Mouse (Mus musculus): Measurements from ENCODE around the gene Aurkaip1.

The Aurkaip1 gene

DNA sequence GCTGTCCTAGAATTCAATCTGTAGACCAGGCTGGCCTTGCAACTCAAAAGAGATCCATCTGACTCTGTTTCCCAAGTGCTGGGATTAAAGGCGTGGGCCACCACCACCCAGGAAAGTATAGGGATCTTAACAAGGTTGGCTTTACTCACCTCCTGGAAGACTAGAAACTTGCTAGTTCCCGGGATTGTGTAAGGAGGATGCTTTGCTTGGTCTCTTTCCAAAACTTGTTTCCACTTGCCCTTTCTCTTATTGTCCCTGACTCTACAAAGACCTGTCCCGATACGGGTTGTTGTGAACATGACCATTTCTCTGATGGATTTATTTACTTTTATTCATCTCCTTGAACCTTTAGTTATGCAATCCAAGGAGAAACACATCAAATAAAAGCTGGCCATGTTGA is 1.2 kb upstream of the Aurkaip1 start:
- no peak for DNase-seq (ENCODE audit: low read depth)

DNA sequence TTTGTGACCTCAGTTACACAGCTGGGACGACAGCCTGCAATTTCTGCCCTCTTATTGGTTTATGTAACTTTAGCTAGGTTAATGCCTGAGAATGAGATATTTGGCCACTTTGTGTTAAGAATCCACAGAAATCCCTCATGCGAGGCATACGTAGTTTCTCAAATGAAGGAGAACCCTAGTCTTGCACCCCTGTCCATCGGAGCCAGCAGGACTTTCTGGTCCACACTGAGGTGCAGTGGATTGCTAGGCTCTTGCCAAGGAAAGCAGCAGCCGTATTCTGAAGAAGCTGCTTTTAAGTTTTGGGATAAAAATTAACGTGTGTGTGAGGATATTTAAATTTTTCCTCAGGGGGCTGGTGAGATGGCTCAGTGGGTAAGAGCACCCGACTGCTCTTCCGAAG is 476 bp upstream of the Aurkaip1 start:
- DNase-seq (ENCODE audit: low read depth), result peak; percentile 54

DNA sequence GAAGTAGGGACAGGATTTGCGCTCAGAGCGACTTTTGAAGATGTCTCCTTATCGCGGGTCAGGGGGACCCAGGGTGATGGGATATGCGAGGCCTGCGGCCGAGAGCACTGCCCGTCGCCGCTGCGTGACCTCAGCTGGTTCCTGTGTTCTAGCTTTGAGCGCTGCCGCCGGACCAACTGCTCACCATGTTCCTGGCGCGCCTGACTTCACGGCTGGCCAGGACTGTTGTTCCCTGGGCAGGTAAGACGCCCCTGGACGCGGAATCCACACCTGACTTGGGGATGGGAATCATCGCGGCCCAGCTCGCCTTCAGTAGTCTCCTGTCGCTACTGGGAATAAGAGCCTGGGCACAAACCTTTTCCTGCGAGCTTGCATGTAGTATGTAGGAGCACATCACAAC is 759 bp downstream of the Aurkaip1 start:
- no peak for DNase-seq (ENCODE audit: low read depth)

DNA sequence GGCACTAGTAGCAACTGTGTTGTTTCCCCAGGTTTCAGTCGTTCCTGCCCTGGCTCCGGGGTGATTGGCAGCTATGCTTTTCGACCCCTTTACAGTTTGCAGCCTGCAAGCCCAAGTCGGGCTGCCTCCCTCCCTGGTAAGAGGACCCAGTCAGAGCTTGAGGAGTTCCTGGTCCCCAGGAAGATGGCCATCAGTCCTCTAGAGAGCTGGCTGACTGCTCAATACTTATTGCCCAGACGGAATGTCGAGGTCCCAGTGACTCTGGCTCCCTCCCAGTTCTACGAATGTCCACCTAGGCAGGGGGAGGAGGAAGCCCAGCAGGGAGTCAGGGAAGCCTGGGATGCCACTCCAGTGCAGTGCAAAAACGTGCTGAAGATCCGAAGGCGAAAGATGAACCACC is 1.2 kb downstream of the Aurkaip1 start:
- no peak for DNase-seq (ENCODE audit: low read depth)

DNA sequence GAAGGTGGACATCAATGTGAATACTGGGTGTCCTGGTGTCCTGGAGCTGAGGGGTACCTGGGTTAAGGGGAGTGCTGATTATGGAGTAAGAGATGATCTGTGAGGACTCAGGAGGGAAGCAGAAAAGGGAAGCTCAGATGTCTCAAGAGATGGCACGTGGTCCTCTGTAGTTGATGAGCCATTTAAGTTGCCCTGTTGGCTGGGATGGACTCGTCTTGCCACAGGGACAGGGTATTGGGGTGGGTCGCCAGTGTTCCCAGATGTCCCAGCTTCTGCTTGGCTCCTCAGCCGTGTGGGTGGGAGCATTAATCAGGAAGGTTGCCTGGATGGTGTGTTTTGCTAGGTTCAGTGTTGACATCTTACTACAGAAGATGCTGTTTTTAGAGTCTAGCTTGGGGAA is 2.2 kb downstream of the Aurkaip1 start:
- DNase-seq (ENCODE audit: low read depth), result no peak

DNA sequence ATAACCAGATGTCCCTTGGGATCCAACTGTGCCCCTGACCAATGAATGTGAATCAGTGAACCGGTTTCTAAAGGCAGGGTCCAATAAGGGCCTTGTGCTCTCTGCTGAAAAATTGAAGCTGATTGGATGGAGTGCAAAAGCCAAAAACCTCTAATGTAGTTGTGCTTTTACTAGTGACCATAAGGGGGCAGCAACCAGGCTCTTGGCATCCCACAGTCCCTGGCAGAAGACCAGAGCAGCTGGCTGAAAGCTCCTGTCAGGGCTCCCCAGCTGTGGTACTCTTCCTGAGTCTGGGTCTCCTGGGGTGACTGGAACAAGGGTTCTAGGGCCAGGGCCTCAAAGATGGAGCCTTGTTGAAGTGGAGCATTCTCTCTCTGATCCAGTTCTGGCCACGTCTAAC is 2.8 kb downstream of the Aurkaip1 start:
- DNase-seq (ENCODE audit: low read depth), result peak; percentile 87

DNA sequence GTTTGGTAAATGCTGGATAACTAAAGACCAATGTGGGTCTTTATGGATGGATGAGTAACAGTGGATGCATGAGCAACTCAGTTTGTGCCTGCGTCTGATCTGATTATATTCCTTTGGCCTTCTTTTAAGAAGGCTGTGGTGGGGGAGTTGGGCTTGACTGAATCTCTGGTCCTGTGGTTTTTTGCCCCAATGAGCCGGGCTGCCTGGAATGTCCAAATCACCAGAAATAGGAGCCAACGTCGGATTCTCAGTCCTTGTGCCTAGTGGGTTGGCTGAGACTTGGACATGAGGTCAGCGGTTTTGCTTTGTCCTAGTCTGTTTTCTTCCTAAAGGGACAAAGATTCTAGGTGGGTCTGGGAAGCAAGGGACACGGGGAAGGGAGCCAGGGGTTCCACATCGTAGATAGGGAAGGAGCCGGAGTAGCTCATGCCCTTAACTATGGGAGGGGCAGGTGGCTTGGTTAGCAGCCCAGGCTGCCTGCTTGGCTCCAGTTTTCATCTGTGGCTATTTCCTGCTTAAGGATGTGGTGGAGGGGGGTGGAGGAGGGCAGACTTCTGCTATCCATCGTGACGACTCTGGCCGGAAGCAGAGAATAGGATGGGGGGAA is 6.4 kb downstream of the Aurkaip1 start:
- DNase-seq (ENCODE audit: low read depth), result peak; percentile 76

DNA sequence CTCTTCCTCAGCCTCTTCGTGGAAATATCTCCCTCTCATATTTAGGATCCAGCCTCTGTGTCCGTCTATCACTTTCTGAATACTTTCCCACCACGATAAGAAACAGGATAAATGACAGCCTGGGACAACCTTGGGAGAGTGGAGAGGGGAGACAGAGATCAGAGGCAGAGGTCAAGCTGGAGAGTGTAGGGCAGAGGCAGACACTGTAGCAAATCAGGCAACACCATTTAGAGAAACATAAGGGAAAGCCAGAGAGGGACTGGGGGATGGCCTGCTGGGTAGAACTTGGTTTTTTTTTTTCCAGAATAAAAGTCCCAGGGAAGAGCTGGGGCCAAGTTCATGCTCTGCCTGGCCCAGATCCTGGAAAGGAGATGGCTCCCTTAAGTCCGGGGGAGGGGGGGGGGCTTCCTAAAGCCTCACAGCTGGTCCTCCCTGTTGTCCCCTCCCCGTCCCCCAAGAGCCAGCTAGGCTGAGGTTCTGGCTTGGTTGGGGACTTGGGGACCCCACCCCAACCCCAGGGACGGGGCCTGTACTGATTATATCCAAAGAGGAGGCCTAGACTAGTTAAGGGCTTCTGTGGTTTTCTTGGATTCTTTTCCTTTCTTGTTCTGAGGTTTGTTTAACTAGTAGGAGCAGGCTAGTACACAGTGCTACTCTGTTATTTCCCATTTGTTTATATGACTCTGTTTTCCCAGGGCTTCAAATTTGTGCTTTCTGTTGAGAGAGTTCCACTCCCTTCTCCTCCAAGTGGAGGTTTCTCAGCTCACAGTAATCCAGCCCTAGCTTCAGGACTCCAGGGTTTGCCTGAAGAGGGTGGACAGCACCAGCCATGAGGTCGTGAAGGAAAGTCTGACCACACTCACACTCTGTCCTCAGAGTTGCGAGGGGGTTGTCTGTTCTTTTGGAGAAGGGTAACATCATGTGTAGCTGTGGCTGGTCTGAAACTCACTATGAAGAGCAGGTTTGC is 7.4 kb downstream of the Aurkaip1 start:
- no peak for DNase-seq (ENCODE audit: low read depth)

DNA sequence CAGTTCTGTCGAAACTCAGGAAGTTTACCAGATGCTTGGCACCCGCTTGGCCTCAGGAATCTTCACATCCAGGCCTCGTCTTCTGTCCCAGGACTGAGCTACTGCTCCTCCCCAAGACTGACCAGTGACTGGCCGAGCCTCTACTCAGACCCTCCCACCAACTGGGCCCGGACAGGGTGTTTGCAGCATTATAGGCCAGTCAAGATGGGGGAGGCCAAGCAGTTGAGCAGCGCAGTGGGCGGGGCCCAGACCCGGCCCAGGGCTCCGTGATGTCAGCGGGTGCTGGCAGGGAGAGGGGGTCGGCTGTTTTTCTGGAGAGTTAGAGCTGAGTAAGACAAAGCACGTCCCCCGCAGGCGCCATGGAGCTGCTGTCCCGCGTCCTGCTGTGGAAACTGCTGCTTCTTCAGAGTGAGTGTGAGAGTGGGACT is 8.4 kb downstream of the Aurkaip1 start, which contains the start of gene Mxra8:
Mxra8 (plus strand) TSS at position 198 of the 428 bp plus-strand sequence.
- no peak for DNase-seq (ENCODE audit: low read depth)

DNA sequence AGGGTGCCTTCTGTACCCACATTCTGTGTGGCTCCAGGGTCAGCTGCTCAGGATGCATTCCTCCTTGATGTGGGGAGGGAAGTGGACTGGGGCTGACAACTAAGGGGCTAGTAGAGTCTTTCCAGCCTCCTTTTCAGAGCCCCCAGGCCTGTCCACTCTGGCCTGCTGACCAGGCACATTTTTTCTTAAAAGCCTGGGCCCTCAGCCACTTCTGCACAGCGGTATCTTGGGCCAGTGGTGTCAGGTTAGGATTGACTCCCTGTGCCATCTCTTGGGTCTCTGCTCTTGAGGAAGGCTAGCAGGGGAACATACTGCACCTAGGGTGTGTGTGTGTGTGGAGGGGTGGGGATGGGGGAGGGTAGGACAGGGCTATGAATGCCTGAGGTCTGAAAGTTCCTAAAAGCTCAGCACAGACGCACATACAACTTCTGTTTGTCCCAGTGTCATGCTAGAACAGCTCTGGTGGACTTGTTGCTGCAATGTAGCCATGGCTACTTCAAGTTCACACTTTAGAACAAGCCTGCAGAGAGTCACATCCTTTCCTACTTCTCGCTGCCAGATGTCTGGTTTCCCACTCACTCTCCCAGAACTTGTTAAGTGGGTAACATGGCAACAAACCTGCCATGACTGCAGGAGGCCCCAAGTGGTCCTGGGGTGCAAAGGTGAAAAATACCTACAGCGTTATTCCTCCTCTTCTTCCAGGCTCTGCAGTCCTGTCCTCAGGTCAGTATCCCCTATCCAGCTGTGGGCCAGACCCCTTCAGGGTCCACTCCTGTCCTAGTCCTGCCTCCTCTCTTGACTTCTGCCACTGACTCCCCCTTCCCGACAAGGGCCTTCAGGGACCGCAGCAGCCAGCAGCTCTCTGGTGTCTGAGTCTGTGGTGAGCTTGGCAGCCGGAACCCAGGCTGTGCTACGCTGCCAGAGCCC is 9.3 kb downstream of the Aurkaip1 start:
- DNase-seq (ENCODE audit: low read depth), result no peak

DNA sequence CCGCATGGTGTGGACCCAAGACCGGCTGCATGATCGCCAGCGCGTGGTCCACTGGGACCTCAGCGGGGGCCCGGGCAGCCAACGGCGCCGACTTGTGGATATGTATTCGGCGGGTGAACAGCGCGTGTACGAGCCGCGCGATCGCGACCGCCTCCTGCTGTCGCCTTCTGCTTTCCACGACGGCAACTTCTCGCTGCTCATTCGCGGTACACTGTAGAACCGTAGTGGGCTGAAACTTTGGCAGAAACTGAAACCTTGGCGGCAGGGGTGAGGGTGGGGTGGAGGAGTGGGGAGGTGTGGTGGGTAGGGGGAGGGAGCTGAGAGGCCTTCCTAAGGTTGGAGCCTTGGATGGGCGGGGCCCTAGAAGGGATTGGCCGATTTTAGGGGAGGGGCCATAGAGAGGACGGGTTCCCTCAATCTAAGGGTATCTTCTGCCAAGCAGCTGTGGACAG is 10.0 kb downstream of the Aurkaip1 start:
- peak; percentile 77 for DNase-seq (ENCODE audit: low read depth)

DNA sequence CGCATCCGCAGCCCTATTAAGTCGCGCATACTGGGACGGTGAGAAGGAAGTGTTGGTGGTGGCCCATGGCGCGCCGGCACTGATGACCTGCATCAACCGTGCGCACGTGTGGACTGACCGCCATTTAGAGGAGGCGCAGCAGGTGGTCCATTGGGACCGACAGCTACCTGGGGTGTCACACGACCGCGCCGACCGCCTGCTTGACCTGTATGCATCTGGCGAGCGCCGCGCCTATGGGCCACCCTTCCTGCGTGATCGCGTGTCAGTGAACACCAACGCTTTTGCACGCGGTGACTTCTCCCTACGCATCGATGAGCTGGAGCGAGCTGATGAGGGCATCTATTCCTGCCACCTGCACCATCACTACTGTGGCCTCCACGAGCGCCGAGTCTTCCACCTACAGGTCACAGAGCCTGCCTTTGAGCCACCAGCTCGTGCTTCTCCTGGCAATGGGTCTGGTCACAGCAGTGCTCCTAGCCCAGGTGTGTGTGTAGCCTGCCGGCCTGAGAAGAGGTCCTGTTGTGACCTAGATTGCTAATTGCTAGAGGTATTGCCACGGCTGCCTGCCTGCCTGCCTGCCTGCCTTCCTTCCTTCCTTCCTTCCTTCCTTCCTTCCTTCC is 10.7 kb downstream of the Aurkaip1 start:
- DNase-seq (ENCODE audit: low read depth), result no peak

DNA sequence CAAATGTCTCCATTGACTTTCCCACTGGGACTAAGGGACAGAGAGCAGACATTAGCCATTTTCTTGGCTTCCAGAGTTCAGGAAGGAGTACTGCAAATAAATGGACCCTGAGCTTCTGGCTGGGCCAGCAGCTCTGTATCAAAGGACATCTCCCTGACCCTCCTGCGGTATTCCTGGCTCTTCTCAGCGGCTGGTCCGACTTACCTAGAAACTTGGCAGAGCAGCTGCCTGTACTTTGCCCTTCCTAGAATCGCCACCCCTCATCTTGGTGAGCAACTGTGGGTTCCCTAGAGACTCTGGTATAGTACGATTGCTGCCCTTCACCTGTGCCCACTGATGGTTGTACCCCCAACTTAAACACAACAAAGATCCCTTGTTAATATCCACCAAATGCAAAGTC is 12.2 kb downstream of the Aurkaip1 start:
- DNase-seq (ENCODE audit: low read depth), result no peak

DNA sequence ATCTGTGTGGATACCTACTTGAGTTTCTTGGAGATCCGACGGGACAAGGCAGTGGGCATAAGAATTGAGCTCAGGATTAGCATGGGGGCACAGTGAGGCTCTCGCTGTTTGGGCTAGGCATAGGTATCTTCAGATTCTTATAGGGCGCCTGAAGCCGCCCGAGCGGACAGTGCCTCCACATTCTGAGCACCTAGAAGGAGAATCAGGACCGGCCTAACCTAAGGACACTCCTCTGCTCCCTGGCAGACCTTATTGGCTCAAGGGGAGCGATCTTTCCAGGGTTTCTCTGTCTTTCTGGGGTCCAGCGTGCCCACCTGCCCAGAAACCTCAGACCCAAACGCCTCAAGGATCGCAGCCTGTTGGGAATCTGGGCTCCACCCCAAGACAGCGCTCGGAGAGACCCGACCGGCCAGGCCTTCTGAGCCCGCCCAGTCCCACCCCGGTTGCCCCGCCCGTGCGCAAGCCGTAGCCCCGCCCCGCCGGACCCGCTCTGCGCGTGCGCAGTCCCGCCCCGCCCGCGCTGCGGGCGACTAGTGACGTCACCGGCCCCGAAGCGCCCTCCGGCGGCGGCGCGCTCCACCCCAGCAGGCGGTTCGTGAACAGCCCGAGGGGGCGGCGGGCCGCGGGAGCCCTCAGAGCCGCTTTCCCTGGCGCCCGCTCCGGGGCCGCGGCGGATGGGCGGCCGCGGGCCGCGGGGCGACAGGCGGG is 16.0 kb downstream of the Aurkaip1 start, which contains the start of gene Dvl1:
Dvl1 (plus strand) TSS at position 532 of the 708 bp plus-strand sequence.
- peak; percentile 82 for DNase-seq (ENCODE audit: low read depth)

DNA sequence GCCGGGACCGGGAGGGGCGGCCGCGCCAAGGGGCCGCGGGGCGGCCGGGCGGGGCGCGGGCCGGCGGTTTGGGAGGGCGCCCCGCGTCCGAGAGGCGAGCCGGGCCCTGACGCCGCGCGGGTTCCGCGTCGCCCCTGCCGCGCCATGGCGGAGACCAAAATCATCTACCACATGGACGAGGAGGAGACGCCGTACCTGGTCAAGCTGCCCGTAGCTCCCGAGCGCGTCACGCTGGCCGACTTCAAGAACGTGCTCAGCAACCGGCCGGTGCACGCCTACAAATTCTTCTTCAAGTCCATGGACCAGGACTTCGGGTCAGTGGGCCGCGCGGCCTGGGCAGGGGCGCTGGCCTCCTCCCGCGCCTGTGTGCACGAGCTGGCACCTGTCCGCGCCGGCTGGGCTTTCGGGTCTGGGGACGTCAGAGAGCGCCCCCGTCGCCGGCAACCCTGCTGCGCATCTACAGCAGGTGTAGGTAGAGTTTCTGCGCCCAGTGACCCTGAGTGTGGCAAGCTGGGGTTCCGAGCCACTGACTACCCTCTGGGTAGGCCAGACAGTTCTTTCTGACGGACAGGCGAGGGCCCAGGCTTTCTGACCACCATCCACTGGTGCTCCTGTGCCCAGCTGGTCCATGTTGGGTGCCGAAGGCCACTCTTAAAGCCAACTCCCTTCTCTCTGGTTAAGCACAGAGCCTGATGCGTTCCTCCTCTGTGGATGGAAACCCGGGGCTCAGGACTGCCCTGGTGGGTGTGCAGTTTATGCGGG is 16.7 kb downstream of the Aurkaip1 start:
- peak; percentile 36 for DNase-seq (ENCODE audit: low read depth)

DNA sequence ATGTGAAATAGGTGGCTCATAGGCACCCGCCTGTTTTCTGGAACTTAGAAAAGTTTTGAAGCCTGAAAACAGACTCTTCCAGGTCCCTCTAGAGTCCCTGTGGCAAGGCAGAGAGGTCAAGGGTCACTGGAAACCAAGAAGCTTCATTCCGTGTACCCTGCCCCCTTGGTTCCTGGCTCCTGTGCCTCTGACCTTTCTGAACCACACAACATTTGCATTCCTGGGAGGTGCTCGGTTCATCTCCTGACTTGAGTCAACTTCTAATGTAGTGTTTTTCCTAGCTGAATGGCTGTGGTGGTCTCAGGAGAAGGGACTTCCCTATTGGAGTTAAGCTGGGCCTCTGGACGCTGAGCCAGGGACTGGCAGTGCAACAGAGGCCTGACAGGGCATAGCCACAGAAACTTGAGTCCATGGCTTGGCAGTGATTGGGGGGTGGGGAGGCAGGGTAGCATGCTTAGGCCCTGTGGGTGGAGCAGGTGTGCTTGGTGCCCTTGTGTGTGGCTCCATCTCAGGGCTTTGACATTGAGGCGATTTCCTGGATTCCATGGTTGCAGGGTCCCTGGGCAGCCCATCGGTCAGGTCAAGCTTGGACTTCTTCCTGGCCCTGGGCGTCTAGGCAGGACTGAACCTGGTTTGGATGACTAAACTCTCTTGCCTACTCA is 17.5 kb downstream of the Aurkaip1 start:
- DNase-seq (ENCODE audit: low read depth), result peak; percentile 26

DNA sequence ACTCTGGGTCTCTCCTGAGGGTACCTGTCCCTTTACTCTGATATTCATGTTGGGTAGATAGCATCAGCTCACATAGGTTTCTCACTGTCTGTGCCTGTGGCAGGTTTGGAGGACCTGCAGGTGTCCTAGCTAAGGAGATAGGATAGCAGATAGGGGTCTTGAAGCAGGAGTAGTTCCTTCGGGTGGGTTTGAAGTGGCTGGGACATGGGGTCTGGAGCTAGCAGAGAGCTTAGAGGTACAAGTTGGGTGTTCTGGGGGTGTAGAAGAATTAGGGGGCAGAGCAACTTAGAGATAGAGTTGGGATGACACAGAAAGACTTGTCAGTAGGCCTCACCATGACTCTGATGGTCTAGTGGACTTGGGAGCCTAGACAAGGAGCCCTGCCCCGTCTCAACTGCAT is 18.3 kb downstream of the Aurkaip1 start:
- no peak for DNase-seq (ENCODE audit: low read depth)

DNA sequence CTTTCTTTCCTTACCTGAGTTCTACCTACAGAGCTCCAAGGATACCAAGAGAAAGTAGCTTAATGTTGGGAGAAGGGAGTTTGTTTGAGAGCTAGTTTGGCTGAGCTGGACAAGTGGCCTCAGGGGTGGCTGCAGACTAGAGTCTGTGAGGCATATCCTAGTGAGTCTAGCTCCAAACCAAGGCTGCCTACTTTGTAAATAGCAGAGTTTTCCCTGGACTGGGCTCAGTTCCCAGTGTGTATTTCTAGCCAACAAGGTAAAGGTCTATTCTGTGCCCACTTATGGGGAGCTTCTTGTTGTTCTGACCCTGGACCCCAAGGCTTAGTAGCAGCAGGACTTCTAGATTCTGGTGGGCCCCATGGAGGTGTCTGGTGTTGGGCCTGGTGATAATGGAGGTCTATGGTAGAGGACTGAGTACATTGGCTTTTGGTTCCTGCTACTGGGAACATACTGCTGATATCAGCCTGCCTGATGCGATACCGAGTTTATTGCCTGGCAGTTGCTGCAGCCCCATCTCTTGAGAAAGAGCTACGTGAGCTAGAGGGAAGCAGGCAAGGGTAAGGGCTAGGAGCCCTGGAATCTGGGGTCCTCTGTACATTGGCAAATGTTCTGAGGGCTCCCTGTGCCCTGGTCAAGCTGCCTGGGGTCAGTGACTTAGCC is 18.9 kb downstream of the Aurkaip1 start:
- no peak for DNase-seq (ENCODE audit: low read depth)

DNA sequence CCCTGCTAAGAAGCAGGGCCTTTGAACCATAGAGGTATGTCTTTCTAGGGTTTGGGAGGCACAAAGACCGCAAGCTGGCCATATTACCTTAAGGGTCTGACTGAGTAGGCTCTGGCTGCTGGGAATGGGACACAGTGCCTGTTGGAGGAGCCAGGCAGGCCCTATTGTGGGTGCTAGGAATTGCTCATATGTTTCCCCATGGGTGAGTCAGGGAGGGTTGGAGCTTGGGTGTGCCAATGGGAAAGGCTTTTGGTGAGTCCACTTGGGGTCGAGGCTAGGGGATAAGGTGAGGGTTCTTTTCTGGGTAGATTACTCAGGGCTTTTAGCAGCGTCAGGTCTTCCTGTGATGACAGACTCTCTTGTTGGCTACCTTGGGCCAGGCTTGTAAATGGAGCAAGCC is 20.3 kb downstream of the Aurkaip1 start:
- DNase-seq (ENCODE audit: low read depth), result no peak
